ENCODE assay signal across 29 mouse cellular contexts in genomic region chr8:77116419-77117079, GRCm38 (mm10).
DNase-seq lines count a peak whose midpoint lies in the region; ATAC-seq and TF ChIP-seq lines count a peak whose summit lies in the region.
"Had no signal": no experiment of that assay in that cellular context is flagged by ENCODE, and none has a peak within 500 bp of the region (broad histone marks: within the 10 kb centered on the region; RNA-seq: fewer than 3 reads in every experiment).

No protein-coding gene starts in this region.

- no peaks in the 10 kb centered on the region for H3K9me3 ChIP-seq in CH12.LX (replicated peaks; ENCODE audit: low read length)
- H3K9me3 ChIP-seq in forebrain, embryonic 16.5 days (ENCODE audit: control insufficient read depth, low read length) = no peaks in the 10 kb centered on the region
- H3K9me3 ChIP-seq: embryonic facial prominence, embryonic 10.5 days; embryonic facial prominence, embryonic 15.5 days; forebrain, embryonic 12.5 days; liver, embryonic 13.5 days; neural tube, embryonic 12.5 days; stomach, embryonic 15.5 days had no signal

- no peak for TF ChIP-seq POLR2A in CH12.LX (IDR thresholded peaks at IDR 0.05; ENCODE audit: low read depth, low read length)

- no peak for TF ChIP-seq RAD21 in CH12.LX (IDR thresholded peaks at IDR 0.05; ENCODE audit: low read depth, low read length)

- H3K36me3 ChIP-seq in CH12.LX (replicated peaks in 1 of 2; ENCODE audit: control insufficient read depth in 1 of 2, insufficient read depth in 1 of 2, low read length in 1 of 2) = no peaks in the 10 kb centered on the region
- H3K36me3 ChIP-seq in forebrain, embryonic 16.5 days (ENCODE audit: control insufficient read depth, insufficient read depth) = no peaks in the 10 kb centered on the region
- H3K36me3 ChIP-seq: embryonic facial prominence, embryonic 10.5 days; embryonic facial prominence, embryonic 15.5 days; forebrain, embryonic 12.5 days; liver, embryonic 13.5 days; neural tube, embryonic 12.5 days; stomach, embryonic 15.5 days had no signal

- DNase-seq in 416B (ENCODE audit: low read depth) (peak; percentile 60), CH12.LX (ENCODE audit: extremely low read depth) (peak; percentile 6)
- peak; percentile 36 for DNase-seq in brain, adult 2 months (ENCODE audit: low read depth, low spot score)
- DNase-seq in left cerebral cortex, postnatal 25 days (ENCODE audit: low spot score in 2 of 2) = no peak
- DNase-seq in layer of hippocampus, adult 2 months (ENCODE audit: low spot score in 2 of 2) = no peak
- DNase-seq in retina, postnatal 1 day = no peak
- DNase-seq: adrenal gland, postnatal 10 days; cerebellum, adult 2 months; cerebellum, postnatal 14 days; gastrocnemius, postnatal 14 days; heart, postnatal 14 days; kidney, adult 11 months; kidney, postnatal 14 days; liver, embryonic 13.5 days; lung, adult 2 months; lung, postnatal 10 days; midbrain, embryonic 14.5 days; right cerebral cortex, postnatal 4 days; thymus, postnatal 25 days had no signal

- no peaks in the 10 kb centered on the region for H3K27me3 ChIP-seq in CH12.LX (replicated peaks)
- no peaks in the 10 kb centered on the region for H3K27me3 ChIP-seq in forebrain, embryonic 16.5 days (replicated peaks; ENCODE audit: control insufficient read depth, insufficient read depth, low read length)
- H3K27me3 ChIP-seq: embryonic facial prominence, embryonic 15.5 days; forebrain, embryonic 12.5 days; liver, embryonic 13.5 days; neural tube, embryonic 12.5 days; stomach, embryonic 15.5 days had no signal

- dilution Hi-C loops in CH12.LX (cut with MboI; ENCODE audit: extremely low pct_ligation_motif_present, extremely low pct_unique_long_range_greater_than_20kb, low sequenced_read_pairs) = no loop called here

- H3K4me2 ChIP-seq in CH12.LX (ENCODE audit: insufficient read depth, low read depth, poor library complexity, severe bottlenecking) = no peak overlapping the region
- no peak overlapping the region for H3K4me2 ChIP-seq in forebrain, embryonic 16.5 days (ENCODE audit: low read length)
- H3K4me2 ChIP-seq: embryonic facial prominence, embryonic 15.5 days; forebrain, embryonic 12.5 days; liver, embryonic 13.5 days; neural tube, embryonic 12.5 days; stomach, embryonic 15.5 days had no signal

- peak; percentile 34; the same call in 1 of the 2 replicates for ATAC-seq in megakaryocyte progenitor cell, adult 5-6 weeks (replicated peaks; ENCODE audit: poor library complexity)
- ATAC-seq in forebrain, embryonic 16.5 days = no peak
- ATAC-seq: hindbrain, postnatal 0 days had no signal

- H3K27ac ChIP-seq in CH12.LX (ENCODE audit: insufficient read depth, low read depth) = no peak overlapping the region
- no peak overlapping the region for H3K27ac ChIP-seq in layer of hippocampus, adult 2 months
- no peak overlapping the region for H3K27ac ChIP-seq in forebrain, embryonic 16.5 days (ENCODE audit: low read length)
- H3K27ac ChIP-seq: embryonic facial prominence, embryonic 10.5 days; embryonic facial prominence, embryonic 15.5 days; forebrain, embryonic 12.5 days; hindbrain, postnatal 0 days; left cerebral cortex, adult 2 months; liver, embryonic 13.5 days; macrophage; neural tube, embryonic 12.5 days; stomach, embryonic 15.5 days had no signal

- H3K4me3 ChIP-seq in CH12.LX (replicated peaks in 1 of 3; ENCODE audit: low read depth in 2 of 3, low read length in 2 of 3, poor library complexity in 1 of 3) = no peak overlapping the region
- no peak overlapping the region for H3K4me3 ChIP-seq in layer of hippocampus, adult 2 months
- H3K4me3 ChIP-seq in forebrain, embryonic 16.5 days (replicated peaks; ENCODE audit: low read length) = no peak overlapping the region
- H3K4me3 ChIP-seq: embryonic facial prominence, embryonic 10.5 days; embryonic facial prominence, embryonic 15.5 days; forebrain, embryonic 12.5 days; left cerebral cortex, adult 2 months; liver, embryonic 13.5 days; neural tube, embryonic 12.5 days; stomach, embryonic 15.5 days had no signal

- TF ChIP-seq CTCF in CH12.LX (conservative IDR thresholded peaks at IDR 0.05 in 1 of 2, IDR thresholded peaks at IDR 0.05 in 1 of 2; ENCODE audit: low read depth in 2 of 2, low read length in 2 of 2) = no peak
- no peak for TF ChIP-seq CTCF in layer of hippocampus, adult 2 months (conservative IDR thresholded peaks at IDR 0.05)

- no peaks in the 10 kb centered on the region for H3K79me2 ChIP-seq in CH12.LX (replicated peaks; ENCODE audit: control insufficient read depth, extremely low read depth, insufficient read depth, poor library complexity, severe bottlenecking)

- H3K4me1 ChIP-seq in CH12.LX (ENCODE audit: control insufficient read depth in 1 of 2, insufficient read depth in 2 of 2) = peaks cover 0 to 15% of the 10 kb centered on the region in 2 experiments; a peak in 2 of 4 replicates
- H3K4me1 ChIP-seq in forebrain, embryonic 16.5 days (replicated peaks; ENCODE audit: control insufficient read depth, insufficient read depth, low read length) = no peaks in the 10 kb centered on the region
- H3K4me1 ChIP-seq: embryonic facial prominence, embryonic 15.5 days; forebrain, embryonic 12.5 days; liver, embryonic 13.5 days; neural tube, embryonic 12.5 days; stomach, embryonic 15.5 days had no signal

- intact Hi-C loops in left cerebral cortex, postnatal 25 days (cut with DNase I) = no loop called here

- H3K9ac ChIP-seq in CH12.LX (ENCODE audit: insufficient read depth, low read depth) = no peak overlapping the region
- no peak overlapping the region for H3K9ac ChIP-seq in forebrain, embryonic 16.5 days (replicated peaks; ENCODE audit: low read depth, low read length)
- H3K9ac ChIP-seq: embryonic facial prominence, embryonic 15.5 days; forebrain, embryonic 12.5 days; liver, embryonic 13.5 days; neural tube, embryonic 12.5 days; stomach, embryonic 15.5 days had no signal

- no peak for TF ChIP-seq EP300 in CH12.LX (IDR thresholded peaks at IDR 0.05; ENCODE audit: low read length)

- WGBS in forebrain, embryonic 16.5 days = 80% methylated on average over 7 of the region's 7 CpGs

- in situ Hi-C loops in CH12.LX (cut with MboI; ENCODE audit: low pct_ligation_motif_present, low pct_unique_long_range_greater_than_20kb, low sequenced_read_pairs) = no loop called here

TF ChIP-seq in CH12.LX, 34 proteins besides CTCF, POLR2A, EP300 and RAD21:
- TF ChIP-seq CHD1 (IDR thresholded peaks at IDR 0.05; ENCODE audit: low read depth, low read length) (no peak), TCF12 (IDR thresholded peaks at IDR 0.05; ENCODE audit: low read depth, low read length) (no peak), E2F4 (IDR thresholded peaks at IDR 0.05; ENCODE audit: insufficient replicate concordance, low read depth, low read length) (no peak), HCFC1 (IDR thresholded peaks at IDR 0.05; ENCODE audit: low read depth, low read length) (no peak), MAFK (IDR thresholded peaks at IDR 0.05; ENCODE audit: insufficient replicate concordance, low read length) (no peak), JUND (conservative IDR thresholded peaks at IDR 0.05; ENCODE audit: low read depth, low read length) (no peak), ZNF384 (IDR thresholded peaks at IDR 0.05; ENCODE audit: low read depth, low read length) (no peak)

Comparison
In these comparisons a context has a peak if more than half of its experiments do, and no peak if none do; other contexts are left out.
1. DNase-seq: peak in 416B (single experiment), CH12.LX (single experiment) and brain, adult 2 months (single experiment); none in left cerebral cortex, postnatal 25 days (0 of 2), layer of hippocampus, adult 2 months (0 of 2) and retina, postnatal 1 day (single experiment).